Mouse (Mus musculus) lung, postnatal 36 days (tissue): ENCODE measurements at regions not wholly inside any gene's neighbourhood (a gene's known extent, or its start where the extent isn't known, plus 50 kb on each side); places are given as distances from the start of the nearest gene placed in this dataset.

Experiments
- DNase-seq: peaks from one replicate; pipeline ENCODE4 v3.0.0; 2022; ENCODE audit warnings: mixed read lengths

- DNase-seq, result peak; percentile 65
Observed at GRCm38 (mm10) chr14:71359581-71359980, 759.9 kb upstream of the Fam160b2 start.

- peak; percentile 5 for DNase-seq
Observed at GRCm38 (mm10) chr14:71338219-71338618, 738.6 kb upstream of the Fam160b2 start.

- no peak for DNase-seq
Observed at GRCm38 (mm10) chr14:71336906-71337305, 737.3 kb upstream of the Fam160b2 start.

- DNase-seq, result no peak
Observed at GRCm38 (mm10) chr14:71334022-71334421, 734.4 kb upstream of the Fam160b2 start.

- DNase-seq, result no peak
Observed at GRCm38 (mm10) chr14:71329862-71330630, 730.4 kb upstream of the Fam160b2 start.

GRCm38 (mm10) chr14:71327621-71328020 lies 728.0 kb upstream of the Fam160b2 start:
- no peak for DNase-seq

GRCm38 (mm10) chr14:71326521-71327105 lies 727.0 kb upstream of the Fam160b2 start:
- DNase-seq, result no peak

- DNase-seq, result peak; percentile 10
Observed at GRCm38 (mm10) chr14:71315228-71315627, 715.6 kb upstream of the Fam160b2 start.

- DNase-seq, result no peak
Observed at GRCm38 (mm10) chr14:71299755-71300154, 700.1 kb upstream of the Fam160b2 start.

- no peak for DNase-seq
Observed at GRCm38 (mm10) chr14:71281568-71281967, 681.9 kb upstream of the Fam160b2 start.

- DNase-seq, result peak; percentile 39
Observed at GRCm38 (mm10) chr14:71276309-71276791, 676.7 kb upstream of the Fam160b2 start.

- peak; percentile 12 for DNase-seq
Observed at GRCm38 (mm10) chr14:71272470-71272869, 672.8 kb upstream of the Fam160b2 start.

GRCm38 (mm10) chr14:71257650-71258049 lies 658.0 kb upstream of the Fam160b2 start:
- no peak for DNase-seq

GRCm38 (mm10) chr14:71254207-71254606 lies 654.6 kb upstream of the Fam160b2 start:
- DNase-seq, result no peak

- no peak for DNase-seq
Observed at GRCm38 (mm10) chr14:71252136-71252535, 652.5 kb upstream of the Fam160b2 start.

- no peak for DNase-seq
Observed at GRCm38 (mm10) chr14:71251116-71251515, 651.5 kb upstream of the Fam160b2 start.

GRCm38 (mm10) chr14:71249387-71249965 lies 649.8 kb upstream of the Fam160b2 start:
- DNase-seq, result no peak

GRCm38 (mm10) chr14:71248534-71248933 lies 648.9 kb upstream of the Fam160b2 start:
- no peak for DNase-seq

- no peak for DNase-seq
Observed at GRCm38 (mm10) chr14:71241655-71242390, 642.2 kb upstream of the Fam160b2 start.

- no peak for DNase-seq
Observed at GRCm38 (mm10) chr14:71236192-71236591, 636.6 kb upstream of the Fam160b2 start.

GRCm38 (mm10) chr14:71234900-71235299 lies 635.3 kb upstream of the Fam160b2 start:
- no peak for DNase-seq

- peak; percentile 10 for DNase-seq
Observed at GRCm38 (mm10) chr14:71234276-71234675, 634.6 kb upstream of the Fam160b2 start.

GRCm38 (mm10) chr14:71231223-71231815 lies 631.7 kb upstream of the Fam160b2 start:
- DNase-seq, result peak; percentile 6
